Mouse (Mus musculus): ENCODE data around the gene Hspa1a.
A peak's percentile ranks its signal among the peaks of the same experiment; 100 is the strongest.

Hspa1a gene

DNA sequence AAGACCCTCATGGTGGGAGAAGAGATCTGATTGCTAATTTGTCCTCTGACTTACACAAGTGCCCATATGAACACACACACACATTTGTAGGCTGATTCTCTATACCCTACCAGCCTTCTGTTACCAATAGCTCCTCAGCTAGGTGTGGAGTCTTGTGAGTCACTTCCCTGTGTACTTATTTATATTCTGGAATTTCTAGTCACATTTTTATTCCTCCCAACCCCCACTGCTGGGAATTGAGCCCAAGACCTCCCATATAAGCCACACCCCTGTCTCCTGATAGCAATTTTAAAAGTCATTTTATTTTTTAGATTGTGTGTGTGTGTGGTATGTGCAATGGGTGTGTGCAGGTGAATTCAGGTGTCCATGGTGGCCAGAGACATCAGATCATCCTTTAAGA is 27.6 kb downstream of the Hspa1a start:
- DNase-seq: no peak

DNA sequence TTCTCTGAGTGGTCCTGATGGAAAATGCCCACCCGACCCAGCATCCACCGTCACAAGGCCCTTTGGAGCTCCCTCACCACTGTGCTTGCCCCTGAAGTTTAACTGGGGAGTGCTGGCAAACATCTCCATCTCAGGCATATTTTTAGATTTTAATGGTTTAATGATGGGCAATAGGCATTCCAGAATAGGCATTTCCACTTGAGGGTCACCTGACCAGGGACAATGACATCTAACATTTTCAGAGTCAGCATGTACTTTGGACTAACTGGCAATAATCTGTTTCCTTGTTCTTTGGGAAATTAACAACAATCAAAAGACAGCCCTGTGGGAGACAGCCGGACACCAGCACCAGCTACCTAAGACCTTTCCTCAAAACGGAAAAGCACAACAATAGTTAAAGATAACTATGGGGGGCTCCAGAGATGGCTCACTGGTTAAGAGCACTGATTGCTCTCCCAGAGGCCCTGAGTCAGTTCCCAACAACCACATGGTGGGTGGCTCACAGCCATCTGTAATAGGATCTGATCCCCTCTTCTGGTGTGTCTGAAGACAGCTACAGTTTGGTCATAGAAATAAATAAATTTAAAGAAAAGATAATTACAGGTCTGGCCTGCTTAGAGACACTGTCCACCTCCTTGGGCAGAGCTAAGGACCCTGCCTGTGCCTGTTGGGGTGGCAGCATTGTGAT is 28.7 kb downstream of the Hspa1a start:
- DNase-seq: no peak

- no peak for DNase-seq
These were observed 30.5 kb downstream of the Hspa1a start for GRCm38 (mm10) chr17:34941344-34942041.

DNA sequence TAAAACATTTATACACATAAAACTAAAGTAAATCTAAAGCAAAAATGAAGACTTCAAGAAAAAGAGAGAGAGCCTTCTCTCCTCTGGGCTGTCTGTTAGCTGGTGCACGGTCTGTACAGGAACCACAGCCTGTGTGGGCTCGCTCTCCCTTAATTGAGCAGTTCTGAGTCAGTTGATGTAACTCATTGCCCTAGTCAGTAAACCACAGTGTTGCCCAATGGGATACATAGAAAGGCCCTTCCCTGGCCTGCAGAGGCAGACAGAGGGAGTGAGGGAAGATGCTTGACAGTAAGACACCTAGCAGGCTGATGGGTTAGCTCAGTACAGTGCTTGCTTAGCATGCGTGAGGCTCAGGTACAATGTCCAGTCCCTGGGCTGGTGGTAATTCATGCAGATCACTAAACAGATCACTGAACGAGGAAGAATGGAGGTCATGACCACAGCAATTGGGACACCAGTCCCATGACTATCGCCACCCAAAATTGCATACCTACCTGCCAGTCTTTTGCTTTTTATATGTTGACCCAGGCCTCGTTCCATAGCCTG is 33.9 kb downstream of the Hspa1a start:
- DNase-seq: no peak

GRCm38 (mm10) chr17:34934830-34935229 is 37.1 kb downstream of the Hspa1a start:
- no peak for DNase-seq

DNA sequence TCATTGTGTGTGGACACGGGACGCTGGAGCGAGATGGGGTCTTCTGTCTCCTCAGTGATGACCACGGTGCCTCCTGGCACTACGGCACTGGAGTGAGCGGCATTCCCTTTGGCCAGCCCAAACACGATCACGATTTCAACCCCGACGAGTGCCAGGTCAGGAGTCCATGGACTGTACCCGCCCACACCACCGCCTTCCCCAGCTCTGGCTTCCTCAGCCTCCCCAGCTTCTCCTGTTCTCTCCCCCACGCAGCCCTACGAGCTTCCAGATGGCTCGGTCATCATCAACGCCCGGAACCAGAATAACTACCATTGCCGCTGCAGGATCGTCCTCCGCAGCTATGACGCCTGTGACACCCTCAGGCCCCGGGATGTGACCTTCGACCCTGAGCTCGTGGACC is 37.9 kb downstream of the Hspa1a start:
- DNase-seq: no peak

DNA sequence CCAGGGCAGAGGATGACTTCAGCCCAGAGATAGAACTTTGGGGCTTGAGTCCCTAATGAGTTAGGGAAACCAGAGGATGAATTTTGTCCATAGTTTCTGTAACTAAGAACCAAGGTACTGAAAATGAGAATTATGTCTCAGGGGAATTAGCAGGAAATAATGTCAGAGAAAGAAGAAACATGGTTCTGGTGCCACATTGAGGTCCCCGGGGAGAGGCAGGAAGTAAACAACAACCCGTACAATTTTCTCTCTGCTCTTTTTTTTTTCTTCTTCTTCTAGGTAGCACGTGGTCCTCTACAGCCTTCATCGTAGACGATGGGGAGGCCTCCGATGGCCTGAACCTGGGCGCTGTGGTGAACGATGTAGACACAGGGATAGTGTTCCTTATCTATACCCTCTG is 39.7 kb downstream of the Hspa1a start:
- DNase-seq: no peak

GRCm38 (mm10) chr17:34931735-34932098 is 40.2 kb downstream of the Hspa1a start:
- DNase-seq: peak; percentile 50

- DNase-seq: peak; percentile 98
These were observed 40.8 kb downstream of the Hspa1a start, which contains the start of gene Neu1 for GRCm38 (mm10) chr17:34931061-34931734. Gene Neu1 (plus strand): TSS chr17:34931253.

- no peak for DNase-seq
These were observed 43.1 kb downstream of the Hspa1a start for GRCm38 (mm10) chr17:34928841-34929240.

DNA sequence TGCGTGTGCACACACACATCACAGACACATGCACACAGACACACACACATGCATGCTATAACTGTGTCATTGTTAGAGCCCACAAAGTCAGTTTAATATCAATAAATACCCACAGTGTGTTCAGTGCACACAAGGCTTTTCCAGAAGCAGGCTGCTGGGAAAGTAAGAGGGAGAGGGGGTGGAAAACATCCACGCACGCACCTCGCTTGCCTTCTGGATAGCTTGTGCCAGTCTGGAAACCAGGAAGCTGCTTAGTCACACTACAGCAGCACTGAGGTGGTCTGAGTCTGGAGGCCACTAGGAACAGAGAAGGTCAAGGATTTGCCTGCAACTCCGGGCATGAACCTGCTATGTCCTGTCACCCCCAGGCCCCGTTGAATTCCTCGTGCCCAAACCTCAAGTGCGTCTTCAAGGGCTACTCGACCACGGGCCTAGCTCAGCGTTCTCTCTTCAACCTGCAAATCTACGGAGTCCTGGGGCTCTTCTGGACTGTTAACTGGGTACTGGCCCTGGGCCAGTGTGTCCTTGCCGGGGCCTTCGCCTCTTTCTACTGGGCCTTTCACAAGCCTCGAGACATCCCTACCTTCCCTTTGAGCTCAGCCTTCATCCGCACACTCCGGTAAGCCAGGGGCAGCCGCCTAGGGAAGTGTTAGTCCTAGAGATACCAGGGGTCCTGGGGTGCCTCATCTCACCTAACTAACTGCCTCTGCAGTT is 44.5 kb downstream of the Hspa1a start:
- no peak for DNase-seq

DNA sequence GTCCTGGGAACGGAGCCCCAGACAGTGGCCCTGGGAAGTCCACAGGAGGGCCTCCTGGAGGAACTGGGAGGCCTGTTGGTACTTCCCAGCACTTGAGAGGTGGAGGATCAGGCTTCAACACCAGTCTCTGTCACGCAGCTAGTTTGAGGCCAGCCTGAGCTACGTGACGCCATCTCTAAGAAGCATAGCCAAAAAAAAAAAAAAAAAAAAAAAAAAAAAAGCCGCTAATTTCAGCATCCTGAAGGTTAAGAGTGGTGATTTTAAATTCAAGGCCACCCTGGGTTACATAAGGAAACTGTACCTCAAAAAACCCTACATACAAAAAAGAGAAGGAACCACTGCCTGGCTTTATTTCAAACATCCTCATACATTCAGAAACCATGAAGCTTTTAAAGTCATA is 47.7 kb downstream of the Hspa1a start:
- no peak for DNase-seq

GRCm38 (mm10) chr17:34922939-34923338 is 49.0 kb downstream of the Hspa1a start:
- DNase-seq: no peak
